Mouse (Mus musculus) kidney, adult 2 months (tissue): ENCODE measurements around the gene Gbp5.

Source experiments
- CTCF ChIP-seq: fragments of 200-500 bp; conservative IDR thresholded peaks from 2 replicates; pipeline ENCODE4 v1.5.1; 2011; ENCODE audit warnings: low read depth, mild to moderate bottlenecking, control low read depth, low read length, moderate library complexity, mixed read lengths; ENCODE audit not compliant: insufficient read depth, insufficient read length
- POLR2A ChIP-seq: fragments of 200-500 bp; IDR thresholded peaks from one replicate; pipeline ENCODE4 v1.6.1; 2011; ENCODE audit warnings: low read depth, low read length, control low read depth

GRCm38 (mm10) chr3:142533185-142533584, 39.4 kb downstream of the Gbp5 start:
- TF ChIP-seq CTCF (no peak), POLR2A (no peak)
